Mouse (Mus musculus) adrenal gland, postnatal 4 days (tissue): ENCODE data around the gene Ankrd60. TPM values are rescaled to one million over a fixed set of nuclear protein-coding genes. Genes with fewer than 3 reads are reported as not detected.

Experiments used
- DNase-seq, 2 experiments: peaks; one replicate each; pipeline ENCODE4 v3.0.0; 2021 to 2022; ENCODE audit warnings: low spot score in 2 of 2, mixed read lengths in 2 of 2
- total RNA-seq, 2 experiments: library from RNA; stranded (reverse); gene quantifications; 2 replicates each; pipeline ENCODE4 v1.2.3; 2021

The Ankrd60 gene
- total RNA-seq, 2 experiments from 2014 or later = not detected

DNA sequence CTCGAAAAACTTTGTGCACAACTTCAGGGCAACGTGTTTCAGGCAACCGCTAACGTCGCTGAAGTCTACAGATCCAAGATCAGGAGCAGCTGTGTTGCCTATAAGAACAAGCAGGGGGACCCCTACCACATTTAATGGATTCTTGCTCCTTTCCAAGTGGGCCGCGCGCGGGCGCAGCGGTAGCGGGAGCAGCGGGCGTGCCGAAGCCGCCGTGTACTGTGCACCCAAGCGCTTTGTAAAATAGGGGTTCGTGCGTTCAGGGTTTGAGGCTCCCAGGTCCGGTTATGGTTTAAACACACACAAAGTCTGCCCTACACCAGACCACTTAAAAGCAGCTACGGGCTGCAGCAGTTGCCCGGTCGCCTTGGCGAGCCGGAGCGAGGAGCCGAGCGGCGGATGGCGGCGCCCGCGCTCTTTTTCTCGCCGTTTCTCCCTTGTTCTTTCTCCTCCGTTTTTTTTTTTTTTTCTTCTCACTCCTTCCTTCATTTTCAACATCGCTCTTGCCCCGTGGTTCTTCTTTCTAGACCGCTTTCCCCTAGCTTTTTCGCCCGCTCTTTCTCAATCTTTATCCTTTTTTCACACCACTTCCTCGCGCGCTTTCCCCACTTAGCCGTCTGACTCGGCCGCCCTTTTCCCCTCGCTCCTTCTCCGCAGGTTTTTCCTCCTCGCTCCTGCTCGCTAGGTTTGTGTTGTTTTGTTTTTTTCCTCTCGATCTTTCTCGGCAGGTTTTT, 7.4 kb upstream of the Ankrd60 start:
- DNase-seq = no peak

DNA sequence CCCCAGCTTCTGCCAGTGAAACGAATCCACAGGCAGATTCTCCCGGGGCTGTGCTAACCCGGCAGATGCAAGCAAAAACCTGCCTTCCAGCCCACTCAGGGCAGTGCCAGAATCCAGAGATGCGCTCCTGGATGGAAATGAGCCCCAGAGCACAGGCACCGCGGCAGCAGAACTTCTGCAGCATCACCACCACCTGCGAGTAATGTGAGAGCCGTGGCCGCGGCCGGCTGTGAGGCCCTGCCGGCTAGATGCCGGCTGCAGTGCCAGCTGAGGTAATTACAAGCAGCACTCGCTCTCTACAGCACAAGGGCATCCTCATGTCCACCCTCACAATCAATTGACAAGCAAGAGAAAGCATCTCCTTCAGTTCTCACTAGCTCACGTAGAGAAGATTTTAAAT, 6.2 kb upstream of the Ankrd60 start:
- no peak for DNase-seq

DNA sequence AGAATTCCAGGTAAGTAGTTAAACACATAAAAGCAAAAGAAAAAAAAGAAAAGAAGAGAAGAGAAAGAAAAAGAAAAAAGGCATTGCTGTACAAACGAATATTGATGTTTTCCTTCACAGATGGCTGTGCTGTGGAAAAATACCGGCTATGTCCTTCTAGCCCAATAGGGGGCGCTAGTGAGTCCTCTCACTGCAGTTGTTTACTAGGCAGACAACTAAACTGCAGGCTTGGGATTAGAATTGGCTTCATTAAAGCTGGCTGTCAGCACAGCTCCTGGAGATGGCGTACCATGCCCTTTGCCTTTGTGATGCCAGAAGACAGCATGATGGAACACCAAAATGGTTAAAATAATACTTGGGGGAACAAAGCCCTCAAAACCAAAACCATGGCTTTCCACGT, 5.3 kb upstream of the Ankrd60 start:
- no peak for DNase-seq

DNA sequence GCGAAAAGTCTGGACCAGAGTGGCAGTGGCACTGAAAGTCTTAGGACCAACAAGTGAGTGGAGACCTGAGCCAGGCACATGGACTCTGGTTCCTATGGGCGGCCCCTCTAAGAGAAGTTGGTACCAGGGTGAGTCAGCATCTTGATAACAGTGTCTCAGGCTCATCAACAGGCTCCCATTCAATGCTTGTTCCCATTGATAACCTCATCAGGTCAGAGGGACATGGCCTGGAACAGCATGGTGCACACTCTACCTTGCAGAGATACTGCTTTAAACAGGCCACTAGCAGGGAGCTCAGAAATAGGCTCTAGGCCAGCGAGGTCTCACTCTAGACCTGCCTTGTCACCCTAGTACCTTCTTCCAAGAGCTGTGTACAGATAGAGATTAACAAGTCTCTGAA, 4.7 kb upstream of the Ankrd60 start:
- no peak for DNase-seq

DNA sequence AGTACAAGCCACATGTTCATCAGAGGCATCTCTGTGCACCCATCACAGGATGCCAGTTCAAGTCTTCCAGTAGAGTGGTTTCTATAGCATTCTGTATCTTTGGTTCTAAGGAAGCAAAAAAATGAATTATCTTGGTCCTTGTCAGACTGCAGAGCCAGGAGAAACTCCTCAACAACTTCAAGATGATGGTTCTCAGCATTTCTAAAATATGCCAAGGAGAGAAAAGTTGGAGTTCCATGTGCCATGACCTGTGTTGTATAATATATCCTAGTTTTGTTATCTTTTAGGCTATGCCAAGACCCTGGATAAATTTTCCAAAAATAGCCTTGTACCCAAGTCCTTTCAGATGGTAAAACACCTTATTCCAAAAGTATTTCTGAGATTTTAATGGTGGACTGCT, 2.9 kb upstream of the Ankrd60 start:
- no peak for DNase-seq

DNA sequence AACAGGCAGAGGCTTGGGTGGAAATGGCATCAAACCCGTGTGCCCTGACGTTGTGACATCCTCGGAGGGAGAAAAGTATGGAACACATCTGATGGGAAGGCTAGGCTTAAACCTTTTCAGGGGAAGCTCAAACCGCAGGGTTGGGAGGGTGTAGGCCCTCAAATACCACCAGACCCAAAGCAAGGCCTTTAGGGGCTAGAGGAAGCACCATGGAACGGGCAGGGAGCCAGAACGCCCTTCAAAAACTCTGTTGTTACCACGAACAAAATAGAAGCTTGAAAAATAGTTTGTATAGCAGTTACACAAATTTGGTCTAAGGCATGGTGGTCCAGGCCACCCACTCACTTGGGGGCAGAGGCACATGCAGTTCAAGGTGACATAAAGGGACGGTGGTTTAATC, 430 bp upstream of the Ankrd60 start:
- DNase-seq = no peak

DNA sequence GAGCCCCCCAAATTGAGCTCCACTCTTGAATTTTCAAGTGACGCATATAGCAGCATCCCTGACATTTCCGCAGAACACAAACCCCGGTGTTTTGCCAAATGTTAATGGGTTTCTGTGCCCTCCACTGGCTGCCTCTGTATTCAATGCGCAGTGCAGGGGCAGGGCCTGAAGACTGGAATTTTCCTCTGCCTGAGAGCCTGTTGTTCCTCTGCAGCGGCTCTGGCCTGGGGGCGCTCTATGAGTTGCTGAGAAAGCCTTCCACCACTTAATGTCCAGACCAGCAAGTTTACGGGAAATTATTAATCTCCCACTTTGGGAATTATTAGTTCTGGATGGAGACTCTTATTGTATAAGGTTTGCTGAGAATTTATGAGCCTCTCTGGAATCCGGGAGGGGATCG, 14.0 kb downstream of the Ankrd60 start:
- no peak for DNase-seq

DNA sequence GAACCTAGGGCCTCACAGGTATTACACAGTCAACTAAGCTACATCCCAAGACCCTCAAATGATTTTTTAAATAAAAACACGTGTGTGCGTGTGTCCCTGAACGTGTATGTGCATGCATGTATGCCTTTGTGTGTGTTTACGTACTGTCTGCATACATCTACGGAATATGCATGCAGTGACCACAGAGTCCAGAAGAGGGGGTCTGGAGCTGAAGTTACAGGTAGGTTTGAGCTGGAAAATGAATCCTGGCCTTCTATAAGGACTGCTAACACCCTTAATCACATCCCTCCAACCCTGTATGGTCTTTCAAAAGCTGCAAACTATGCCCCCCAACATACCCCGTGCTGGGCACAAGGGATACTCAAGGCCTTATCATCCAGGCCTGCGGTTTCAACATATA, 14.8 kb downstream of the Ankrd60 start:
- DNase-seq = no peak

DNA sequence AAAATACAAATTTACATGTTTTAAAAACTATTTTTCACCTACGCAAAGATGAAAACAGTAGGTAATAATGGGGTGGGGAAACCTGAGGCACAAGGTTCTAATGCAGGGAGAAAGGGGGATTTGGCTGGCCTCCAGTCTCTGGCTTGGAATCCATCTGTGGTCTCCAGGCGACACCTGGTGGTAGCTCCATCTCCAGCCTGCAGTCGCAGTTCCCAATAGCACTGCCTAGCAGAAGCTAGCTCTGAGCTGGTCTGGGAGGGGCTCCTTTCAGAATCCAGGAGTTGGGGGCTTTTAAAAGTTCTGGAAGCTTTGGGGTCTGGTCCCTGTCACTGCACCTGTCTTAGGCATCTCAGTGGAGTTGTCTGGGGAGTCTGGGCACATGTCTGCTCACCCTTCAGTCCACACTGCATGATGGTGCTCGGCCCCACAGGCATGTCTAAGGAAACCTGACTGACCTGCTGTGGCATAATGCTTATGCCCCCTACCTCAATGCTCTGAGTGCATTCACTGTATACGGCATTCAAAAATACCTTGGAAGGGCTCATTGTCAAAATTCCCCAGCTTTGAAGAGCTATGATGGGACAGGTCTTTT, 16.2 kb downstream of the Ankrd60 start:
- DNase-seq = no peak

DNA sequence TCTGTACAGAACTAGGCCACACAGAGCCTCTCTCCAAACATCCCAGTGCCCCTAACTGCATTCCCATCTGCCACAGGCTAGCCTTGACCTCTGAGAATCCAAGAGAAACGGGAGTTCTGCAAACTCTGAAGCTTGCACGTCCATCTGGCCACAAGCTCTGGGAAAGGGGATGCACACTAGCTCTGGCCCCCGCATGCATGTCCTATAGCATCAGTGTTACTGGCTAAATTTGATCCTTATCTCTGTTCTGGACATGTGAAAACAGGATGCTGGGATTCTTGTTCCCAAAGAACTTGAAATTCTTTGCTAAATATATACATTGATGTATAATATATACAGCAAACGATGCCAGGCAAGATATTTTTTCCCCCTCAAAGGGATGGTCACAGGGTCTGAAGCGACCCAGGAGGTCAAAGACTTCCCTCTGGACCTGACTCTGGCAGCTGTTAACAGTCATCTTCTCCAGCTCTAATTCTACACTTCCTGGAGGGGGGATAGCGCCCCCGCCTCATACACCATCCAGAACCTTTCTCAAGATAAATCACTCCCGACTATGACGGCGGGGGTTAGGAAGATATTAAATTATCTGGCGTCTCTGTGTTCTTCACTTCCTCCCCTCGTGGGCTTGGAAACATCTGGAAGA, 19.3 kb downstream of the Ankrd60 start:
- DNase-seq = no peak

DNA sequence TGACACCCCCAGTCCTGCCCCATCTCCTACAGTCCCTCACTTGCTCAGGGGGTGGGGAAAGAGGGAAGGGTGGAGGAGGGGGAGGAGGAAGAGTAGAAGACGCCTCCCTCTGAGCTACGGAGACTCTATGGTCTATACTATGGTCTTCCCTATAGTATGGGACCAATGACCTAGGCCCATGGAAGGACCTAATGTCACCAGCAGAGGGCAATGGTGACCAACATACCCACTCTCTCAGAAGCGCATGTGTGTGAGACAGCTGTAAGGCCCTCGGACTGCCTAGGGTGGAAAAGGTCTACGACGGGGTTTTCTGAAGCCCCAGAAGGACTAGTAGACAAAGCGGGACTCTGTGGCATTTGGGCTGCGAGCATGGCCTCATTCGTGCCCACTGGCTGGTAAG, 24.3 kb downstream of the Ankrd60 start:
- DNase-seq = no peak

DNA sequence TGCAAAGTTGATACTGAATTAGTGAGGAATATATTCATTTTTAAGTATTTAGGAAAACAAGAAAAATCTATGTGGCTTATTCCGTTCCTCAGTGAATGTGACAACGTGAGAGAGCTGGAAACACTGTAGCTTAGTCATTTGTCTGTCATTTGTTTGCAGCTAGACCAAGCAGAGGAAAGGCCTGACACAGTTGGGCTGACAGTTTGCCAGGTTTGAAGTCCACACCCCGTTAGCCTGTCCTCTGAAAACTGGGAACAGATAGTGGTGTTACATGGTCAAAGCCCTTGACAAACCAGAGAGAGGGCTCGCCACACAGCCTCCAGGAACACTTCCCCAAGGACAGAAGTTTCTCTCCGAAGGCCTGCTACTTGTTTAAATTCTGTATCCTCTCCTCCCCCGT, 27.5 kb downstream of the Ankrd60 start:
- DNase-seq = no peak

DNA sequence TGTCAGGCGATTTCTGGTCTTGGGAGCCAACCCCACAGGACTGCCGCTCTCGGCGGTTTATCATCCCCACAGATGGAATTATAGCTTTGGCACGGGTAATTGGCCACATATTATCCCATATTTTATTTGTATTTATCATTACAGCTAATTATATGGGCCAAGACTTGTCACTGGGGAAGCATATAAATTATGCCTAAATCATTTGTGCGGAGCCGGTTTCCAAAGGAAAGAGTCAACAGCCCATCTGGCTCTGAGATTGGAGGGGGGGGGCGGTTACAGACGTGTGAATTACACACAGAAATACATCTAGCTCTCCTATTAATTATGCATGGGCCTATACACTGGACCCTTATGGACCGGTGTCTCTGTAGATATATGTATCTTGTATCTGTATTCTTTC, 28.9 kb downstream of the Ankrd60 start:
- no peak for DNase-seq

DNA sequence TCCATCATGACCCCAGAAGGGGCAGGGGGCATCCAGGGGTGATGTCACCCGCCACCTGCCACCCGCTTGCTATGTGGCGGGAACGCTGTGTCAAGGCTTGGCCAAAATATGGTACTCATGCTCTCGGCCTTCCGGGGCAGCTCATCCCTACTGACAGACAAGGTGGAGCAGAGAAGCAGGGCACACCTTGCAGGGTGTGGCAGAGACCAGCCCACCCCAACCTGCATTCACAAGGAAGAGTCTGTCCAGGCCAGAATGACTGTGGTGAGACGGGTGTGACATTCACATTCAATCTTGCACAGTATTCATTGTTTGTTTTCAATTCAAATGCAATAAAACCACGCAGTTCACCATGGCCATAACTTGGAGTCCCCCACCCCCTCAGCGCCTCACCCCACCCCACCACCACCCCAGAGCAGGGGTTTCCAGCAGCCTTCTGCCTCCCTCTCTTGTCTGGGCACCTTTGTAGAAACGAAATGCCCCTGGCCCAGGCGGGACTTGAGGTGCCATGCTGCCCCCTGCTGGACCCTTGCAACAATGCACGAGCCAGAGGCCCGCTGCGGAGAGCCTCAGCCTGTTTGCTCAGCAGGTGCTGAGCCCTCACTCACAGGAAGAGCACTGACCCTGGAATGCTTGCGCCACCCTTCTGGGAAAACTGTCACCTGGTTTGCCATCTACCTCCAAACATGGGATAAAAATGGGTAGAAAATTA, 32.0 kb downstream of the Ankrd60 start:
- peak; percentile 55 to 68 for DNase-seq

DNA sequence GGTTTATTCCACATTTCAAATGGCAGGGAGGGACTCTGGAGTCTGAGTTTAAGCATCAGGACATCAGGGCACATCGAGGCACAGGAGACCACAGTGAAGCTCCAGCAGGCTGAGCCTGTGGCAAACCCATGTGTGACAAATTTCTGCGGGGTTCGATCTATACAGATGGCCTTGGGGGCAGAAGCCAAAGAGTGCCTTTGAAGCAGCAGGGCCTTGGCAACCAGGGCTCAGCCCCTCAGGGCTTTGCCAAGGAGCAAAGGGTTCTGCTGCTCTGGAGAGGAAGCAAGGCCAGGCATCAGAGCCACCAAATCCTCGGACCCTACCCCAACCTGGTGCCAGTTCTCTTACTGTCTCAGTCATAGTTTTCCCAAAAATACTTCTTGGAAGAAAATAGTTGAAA, 35.4 kb downstream of the Ankrd60 start:
- no peak for DNase-seq

DNA sequence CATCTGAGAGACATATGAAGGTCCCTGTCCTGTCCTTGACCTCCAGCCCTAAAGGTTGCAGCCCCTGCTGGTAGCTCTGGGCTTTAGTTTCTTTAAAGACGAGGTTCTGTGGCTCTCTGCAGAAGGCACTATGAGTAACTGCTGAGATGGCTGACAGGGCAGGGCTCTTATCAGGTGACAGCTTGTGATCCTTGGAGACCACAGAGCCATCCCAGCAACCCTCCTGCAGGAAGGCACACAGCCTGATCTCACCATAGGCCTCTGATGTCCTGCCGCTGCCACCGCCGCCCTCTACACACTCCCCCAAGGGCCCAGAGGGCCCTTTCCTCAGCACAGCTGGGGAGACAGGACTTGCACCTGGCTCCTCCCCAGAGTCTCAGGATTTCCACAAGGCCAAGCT, 36.4 kb downstream of the Ankrd60 start:
- DNase-seq = no peak

DNA sequence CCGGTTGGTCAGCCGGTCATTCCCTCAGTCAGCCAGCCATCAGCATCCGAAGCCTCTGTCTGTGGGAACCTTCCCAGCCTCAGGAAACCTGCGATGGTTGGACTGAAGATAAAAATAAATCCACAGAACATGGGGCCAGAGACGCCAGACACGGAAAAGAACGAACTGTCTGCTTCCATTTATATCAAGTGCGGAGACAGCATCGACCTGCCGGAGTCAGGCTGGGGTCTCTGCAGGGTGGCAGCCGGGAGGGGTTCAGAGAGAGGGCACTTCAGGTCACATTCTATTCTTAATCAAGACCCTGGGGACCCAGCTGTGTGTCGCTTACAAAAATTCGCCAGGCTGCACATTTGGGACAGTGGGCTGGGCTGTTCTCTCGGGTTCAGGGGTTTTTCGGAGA, 38.4 kb downstream of the Ankrd60 start:
- no peak for DNase-seq

DNA sequence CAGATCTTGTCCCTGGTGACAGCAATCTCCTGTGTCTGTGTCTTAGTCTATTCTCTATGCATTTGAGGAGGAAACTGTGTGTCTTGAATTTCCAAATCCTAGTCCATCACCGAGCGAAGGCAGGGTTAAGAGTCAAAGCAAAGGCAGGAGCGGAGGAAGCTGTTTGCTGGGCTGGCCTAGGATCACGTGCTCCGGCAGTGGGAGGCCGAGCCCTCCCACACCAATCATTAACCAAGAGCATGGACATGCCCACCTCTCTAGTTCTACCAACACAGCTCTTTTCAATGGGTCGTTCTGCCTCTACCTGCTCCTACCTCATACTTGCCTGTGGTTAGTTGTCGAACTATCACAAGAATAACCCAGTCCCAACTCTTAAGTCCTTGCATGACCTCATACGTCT, 42.3 kb downstream of the Ankrd60 start:
- no peak for DNase-seq

DNA sequence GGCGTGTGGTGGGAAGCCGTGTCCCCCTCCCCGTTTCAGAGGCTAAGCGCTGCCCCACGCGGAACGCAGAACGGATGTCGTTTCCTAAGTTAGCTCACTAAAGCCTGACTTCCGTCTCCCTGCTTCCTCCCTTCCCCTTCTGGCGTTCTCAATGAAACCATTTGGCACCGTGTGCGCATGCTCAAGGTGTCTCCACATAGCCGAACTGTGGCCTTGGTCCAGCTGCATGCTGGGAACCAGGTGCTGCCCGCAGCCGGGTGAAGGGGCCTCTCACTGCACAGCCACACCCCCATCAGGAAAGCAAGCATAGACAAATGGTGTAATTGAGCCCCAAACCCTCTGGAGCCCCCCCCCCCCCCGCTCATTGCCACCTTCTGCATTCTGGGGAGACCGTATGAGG, 42.8 kb downstream of the Ankrd60 start:
- no peak for DNase-seq

DNA sequence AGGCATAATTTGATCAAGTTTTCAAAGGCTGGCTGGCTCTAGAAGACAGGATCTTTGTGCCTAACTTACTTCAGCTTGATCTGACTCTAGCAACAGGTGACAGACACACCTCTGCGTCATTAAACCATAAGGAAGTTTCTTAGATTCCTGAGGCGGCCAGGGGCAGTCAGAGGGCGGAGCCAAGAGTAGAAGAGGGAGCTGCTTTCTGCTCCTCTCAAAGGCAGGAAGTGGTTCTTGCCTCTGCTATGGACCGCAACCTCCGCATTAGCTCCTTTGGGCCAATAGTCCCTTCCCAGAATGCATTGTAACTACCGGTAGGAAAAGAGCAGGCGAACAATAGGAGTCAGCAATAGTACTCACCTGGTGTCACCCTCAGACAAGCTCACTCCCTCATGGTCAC, 43.6 kb downstream of the Ankrd60 start:
- no peak for DNase-seq

DNA sequence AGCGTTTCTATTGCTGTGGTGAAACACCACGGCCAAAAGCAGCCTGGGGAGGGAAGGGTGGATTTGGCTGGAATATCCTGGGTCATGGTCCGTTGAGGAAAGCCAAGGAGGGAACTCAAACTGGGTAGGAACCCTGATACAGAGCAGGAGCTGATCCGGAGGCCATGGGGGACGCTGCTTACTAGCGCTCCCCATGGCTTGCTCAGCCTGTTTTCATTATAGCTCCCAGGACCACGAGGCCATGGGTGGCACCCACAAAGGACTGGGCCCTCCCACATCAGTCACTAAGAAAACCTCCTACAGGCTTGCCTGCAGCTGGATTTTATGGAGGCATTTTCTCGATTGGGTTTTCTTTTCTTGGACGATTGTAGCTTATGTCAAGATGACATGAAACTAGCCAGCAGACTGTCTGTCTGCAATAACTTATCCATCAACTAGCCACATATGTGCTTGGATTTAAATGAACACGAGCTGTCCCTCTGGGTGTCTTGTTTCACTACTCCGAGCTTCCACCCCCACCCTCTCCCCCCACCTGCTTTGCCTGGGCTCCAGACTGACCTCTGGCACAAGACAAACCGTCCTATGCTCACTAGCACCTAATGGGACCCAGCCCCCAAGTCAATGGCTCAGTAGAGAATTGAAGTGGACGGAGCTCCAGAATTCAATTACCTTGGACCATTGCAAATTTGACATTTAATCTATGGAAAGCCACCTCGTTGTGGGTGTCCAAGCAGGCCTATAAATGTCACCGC, 45.3 kb downstream of the Ankrd60 start:
- no peak for DNase-seq
